Mouse (Mus musculus) intestine, postnatal 0 days (tissue): ENCODE measurements around the gene Mycbp2. TPM values are rescaled to one million over a fixed set of nuclear protein-coding genes. Genes with fewer than 3 reads are reported as not detected.

Source experiments
- ATAC-seq: fragments of 200-750 bp; cut with Nextera tagmentation; 2 replicates; pipeline ENCODE4 v1.8.0; 2017; ENCODE audit warnings: mild to moderate bottlenecking, moderate TSS enrichment, moderate library complexity
- H3K27ac ChIP-seq: fragments of 300-500 bp; sonication (generic); 2 replicates; pipeline ENCODE4 v1.5.1; 2014; ENCODE audit warnings: mild to moderate bottlenecking, low read depth, low read length, moderate library complexity
- H3K27me3 ChIP-seq: fragments of 300-500 bp; sonication (generic); replicated peaks from 2 replicates; pipeline ENCODE4 v1.6.1; 2014; ENCODE audit warnings: low read length, mixed read lengths; ENCODE audit not compliant: control insufficient read depth, insufficient read depth
- H3K36me3 ChIP-seq: fragments of 300-500 bp; sonication (generic); 2 replicates; pipeline ENCODE4 v1.6.1; 2014; ENCODE audit warnings: mild to moderate bottlenecking, moderate library complexity; ENCODE audit not compliant: control insufficient read depth, insufficient read depth
- H3K4me1 ChIP-seq: fragments of 300-500 bp; sonication (generic); replicated peaks from 2 replicates; pipeline ENCODE4 v1.6.1; 2014; ENCODE audit warnings: antibody characterized with exemption, low read length, mixed read lengths; ENCODE audit not compliant: control insufficient read depth, insufficient read depth
- H3K4me2 ChIP-seq: fragments of 300-500 bp; sonication (generic); replicated peaks from 2 replicates; pipeline ENCODE4 v1.6.1; 2014; ENCODE audit warnings: low read depth, mild to moderate bottlenecking, moderate library complexity
- H3K4me3 ChIP-seq: fragments of 300-500 bp; sonication (generic); 2 replicates; pipeline ENCODE4 v1.5.1; 2014; ENCODE audit warnings: low read depth, low read length
- H3K9ac ChIP-seq: fragments of 300-500 bp; sonication (generic); 2 replicates; pipeline ENCODE4 v1.6.1; 2014; ENCODE audit warnings: mild to moderate bottlenecking, low read depth, low read length
- H3K9me3 ChIP-seq: fragments of 300-500 bp; sonication (generic); 2 replicates; pipeline ENCODE4 v1.6.1; 2016; ENCODE audit warnings: mixed run types; ENCODE audit not compliant: control insufficient read depth
- CTCF ChIP-seq: sonication (generic); IDR thresholded peaks from 2 replicates; pipeline ENCODE4 v1.5.1; 2016; ENCODE audit warnings: low read depth, mild to moderate bottlenecking, control low read depth, antibody characterized with exemption, moderate library complexity
- WGBS: fragments of 180-500 bp; shearing (Covaris S2); extraction: QIAGEN DNeasy Blood & Tissue Kit; methylation state at CpG from one replicate; pipeline ENCODE4 v1.1.7; 2014; 5-methylcytosine and 5-hydroxymethylcytosine counted together
- polyA plus RNA-seq: library from polyadenylated mRNA; unstranded; fragments of >200 nt; fragmentation: Nextera tagmentation; extraction: Ambion mirVana; gene quantifications from 2 replicates; pipeline ENCODE4 v1.2.1, GENCODE M21; 2015

Mycbp2 gene
- polyA plus RNA-seq, 1 experiment from 2014 or later, result 12.4 TPM

DNA sequence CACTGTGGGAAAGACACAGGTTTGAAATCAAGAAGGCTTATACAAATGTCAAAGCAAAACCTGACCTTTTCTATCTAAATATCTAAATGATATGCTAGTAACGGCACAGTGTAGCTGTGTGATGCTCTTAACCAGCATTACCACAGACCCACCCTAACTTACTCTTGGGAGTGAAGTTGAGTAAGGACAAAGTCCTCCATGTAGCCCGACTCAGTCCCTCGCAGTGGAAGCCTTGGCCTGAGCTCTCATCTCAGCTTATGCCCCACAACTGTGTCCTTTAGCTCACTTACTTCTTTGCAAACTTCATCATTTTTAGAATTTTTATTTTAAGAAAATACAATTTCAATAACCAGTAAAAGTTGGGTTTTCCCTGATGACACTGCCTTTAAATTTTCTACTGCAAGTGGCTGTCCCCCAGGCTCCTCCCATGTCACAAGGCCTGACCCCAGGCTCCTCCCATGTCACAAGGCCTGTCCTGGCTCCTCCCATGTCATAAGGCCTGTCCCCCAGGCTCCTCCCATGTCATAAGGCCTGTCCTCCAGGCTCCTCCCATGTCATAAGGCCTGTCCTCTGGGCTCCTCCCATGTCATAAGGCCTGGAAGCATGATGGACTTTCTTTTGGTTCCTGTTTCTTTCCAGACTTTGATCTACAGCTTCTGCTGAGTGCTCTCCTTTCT is 231.5 kb downstream of the Mycbp2 start:
- H3K9me3 ChIP-seq, result no peaks in the 10 kb centered on the region
- 0 out of 2 replicates have a peak overlapping the region, but pooled peaks have one; percentile 0 for H3K27ac ChIP-seq
- no peak overlapping the region for H3K9ac ChIP-seq
- H3K27me3 ChIP-seq, result no peaks in the 10 kb centered on the region
- WGBS, result 52% methylated on average over 3 of the region's 3 CpGs
- no peak overlapping the region for H3K4me3 ChIP-seq
- peaks cover 29% of the 10 kb centered on the region for H3K36me3 ChIP-seq
- no peak for TF ChIP-seq CTCF
- no peaks in the 10 kb centered on the region for H3K4me1 ChIP-seq
- peak; percentile 96 for ATAC-seq
- H3K4me2 ChIP-seq, result no peak overlapping the region

DNA sequence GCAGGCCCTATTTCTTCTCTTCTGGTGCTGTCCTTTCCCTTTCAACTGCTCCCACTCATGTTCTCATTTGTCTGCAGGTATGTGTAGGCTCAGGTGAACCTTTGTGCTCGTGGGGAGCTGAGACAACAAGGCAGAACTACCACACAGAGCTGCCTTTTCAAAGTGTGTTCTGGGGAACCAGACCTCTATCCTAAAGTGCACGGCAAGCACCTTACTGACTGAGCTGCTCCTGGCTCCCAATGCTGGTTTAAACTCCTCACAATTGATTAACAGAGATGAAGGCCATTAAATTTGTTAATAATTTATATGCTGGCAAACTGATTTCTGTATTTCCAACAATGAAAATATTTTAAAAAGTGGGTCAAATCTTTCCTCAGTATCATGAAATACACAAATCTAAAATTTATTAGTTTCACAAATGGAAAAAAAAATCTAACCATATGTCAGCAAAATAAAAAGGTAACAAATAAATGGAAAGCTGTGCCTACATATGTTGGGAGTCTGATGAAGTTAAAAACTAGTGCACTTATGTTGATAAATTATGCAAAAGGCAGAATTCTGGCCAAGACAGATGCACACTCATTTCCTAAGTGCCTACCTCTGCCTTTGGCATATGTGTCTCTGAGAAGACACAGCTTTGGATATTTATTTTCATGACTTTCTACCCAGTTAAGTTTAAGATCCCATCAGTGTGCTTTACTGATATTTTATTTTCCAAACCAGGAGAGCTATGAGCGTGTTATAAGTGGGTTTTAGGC is 233.8 kb downstream of the Mycbp2 start:
- H3K4me2 ChIP-seq, result no peak overlapping the region
- no peak overlapping the region for H3K9ac ChIP-seq
- ATAC-seq, result no peak
- no peaks in the 10 kb centered on the region for H3K9me3 ChIP-seq
- H3K36me3 ChIP-seq, result peaks cover 16% of the 10 kb centered on the region; the same call in 1 of the 2 replicates
- H3K4me1 ChIP-seq, result no peaks in the 10 kb centered on the region
- no peak for TF ChIP-seq CTCF
- no peaks in the 10 kb centered on the region for H3K27me3 ChIP-seq
- H3K27ac ChIP-seq, result no peak overlapping the region
- H3K4me3 ChIP-seq, result no peak overlapping the region
- 81% methylated on average over 3 of the region's 3 CpGs for WGBS

DNA sequence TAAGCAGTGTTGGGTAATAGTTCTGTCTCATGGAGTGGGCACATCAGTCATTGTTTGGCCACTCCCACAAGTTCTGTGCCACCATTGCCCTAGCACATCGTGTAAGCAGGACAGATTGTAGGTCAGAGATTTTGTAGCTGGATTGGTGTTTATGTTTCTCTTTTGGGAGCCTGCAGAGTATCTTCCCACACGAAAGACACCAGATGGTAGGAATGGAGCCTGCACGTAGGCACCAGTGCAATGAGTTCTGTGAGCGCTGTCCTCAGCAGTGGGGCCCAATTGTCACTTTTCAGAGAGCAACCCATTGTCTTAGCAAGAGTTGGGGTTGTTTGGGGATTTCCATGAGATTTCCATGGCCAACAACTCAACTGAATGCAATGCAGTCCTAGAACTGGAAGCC is 236.6 kb downstream of the Mycbp2 start:
- peaks cover 3% of the 10 kb centered on the region; the same call in 1 of the 2 replicates for H3K36me3 ChIP-seq
- H3K4me2 ChIP-seq, result no peak overlapping the region
- ATAC-seq, result no peak
- H3K9ac ChIP-seq, result no peak overlapping the region
- H3K4me1 ChIP-seq, result no peaks in the 10 kb centered on the region
- H3K4me3 ChIP-seq, result no peak overlapping the region
- H3K27ac ChIP-seq, result no peak overlapping the region
- no peaks in the 10 kb centered on the region for H3K27me3 ChIP-seq
- no peak for TF ChIP-seq CTCF
- H3K9me3 ChIP-seq, result no peaks in the 10 kb centered on the region
- 82% methylated on average over 4 of the region's 4 CpGs for WGBS

DNA sequence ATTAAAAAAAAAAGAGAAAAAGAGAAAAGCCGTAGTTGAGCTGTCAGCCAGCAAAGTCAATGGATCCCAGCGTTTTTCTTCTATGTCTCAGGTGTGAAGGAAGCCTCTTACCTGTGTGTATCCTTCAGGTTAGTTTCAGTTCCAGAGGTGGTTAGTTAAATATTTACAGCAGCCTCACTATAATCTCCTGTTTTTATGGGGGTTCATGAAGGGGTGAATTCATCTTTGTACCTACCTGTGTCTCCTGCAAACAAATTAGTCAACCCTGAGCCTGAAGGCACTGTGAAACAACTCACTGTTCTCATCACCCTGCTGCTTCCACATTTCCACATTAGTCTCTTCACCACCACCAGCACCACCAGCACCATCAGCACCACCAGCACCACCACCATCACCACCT is 240.3 kb downstream of the Mycbp2 start:
- peak; percentile 79 for ATAC-seq
- H3K36me3 ChIP-seq, result no peaks in the 10 kb centered on the region
- no peak overlapping the region for H3K27ac ChIP-seq
- no peaks in the 10 kb centered on the region for H3K27me3 ChIP-seq
- no peak overlapping the region for H3K9ac ChIP-seq
- no peak overlapping the region for H3K4me3 ChIP-seq
- 55% methylated on average over 2 of the region's 2 CpGs for WGBS
- H3K4me2 ChIP-seq, result no peak overlapping the region
- no peaks in the 10 kb centered on the region for H3K9me3 ChIP-seq
- TF ChIP-seq CTCF, result no peak
- H3K4me1 ChIP-seq, result 0 out of 2 replicates have a peak, but pooled peaks cover 4% of the 10 kb centered on the region

DNA sequence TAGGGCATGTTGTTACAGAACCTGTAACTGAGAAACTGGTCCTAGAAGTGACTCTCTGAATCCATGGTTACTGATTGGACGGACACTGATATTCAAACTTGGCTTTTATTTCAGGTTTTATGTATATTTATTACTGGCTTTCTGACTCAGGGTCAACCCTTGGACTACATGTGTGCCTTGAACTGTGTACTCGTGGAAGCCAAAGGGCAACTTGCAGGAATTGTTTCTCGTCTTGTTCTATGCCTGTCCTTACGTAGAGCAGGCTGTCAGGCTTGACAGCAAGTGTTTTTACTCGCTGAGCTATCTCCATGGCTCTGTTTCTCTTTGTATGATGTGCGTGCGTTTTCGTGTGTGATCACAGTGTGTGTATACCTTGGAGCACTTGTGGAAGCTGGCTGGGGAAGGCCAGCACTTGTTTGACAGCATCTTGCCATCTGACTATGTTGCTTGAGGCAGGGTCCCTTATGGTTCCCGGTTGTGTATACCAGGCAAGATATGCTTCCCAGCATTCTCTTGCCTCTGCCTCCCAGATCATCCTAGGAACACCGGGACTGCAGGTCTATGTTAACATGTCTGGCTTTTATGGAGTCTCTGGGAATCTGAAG is 243.8 kb downstream of the Mycbp2 start:
- Histone ChIP-seq H3K4me1 (0 out of 2 replicates have a peak, but pooled peaks cover 4% of the 10 kb centered on the region), H3K27me3 (no peaks in the 10 kb centered on the region), H3K27ac (peak overlapping the region; percentile 83), H3K36me3 (no peaks in the 10 kb centered on the region), H3K9me3 (no peaks in the 10 kb centered on the region), H3K9ac (no peak overlapping the region), H3K4me2 (no peak overlapping the region), H3K4me3 (no peak overlapping the region)
- peak; percentile 65 for ATAC-seq
- TF ChIP-seq CTCF, result no peak
- WGBS, result 37% methylated on average over 10 of the region's 10 CpGs

DNA sequence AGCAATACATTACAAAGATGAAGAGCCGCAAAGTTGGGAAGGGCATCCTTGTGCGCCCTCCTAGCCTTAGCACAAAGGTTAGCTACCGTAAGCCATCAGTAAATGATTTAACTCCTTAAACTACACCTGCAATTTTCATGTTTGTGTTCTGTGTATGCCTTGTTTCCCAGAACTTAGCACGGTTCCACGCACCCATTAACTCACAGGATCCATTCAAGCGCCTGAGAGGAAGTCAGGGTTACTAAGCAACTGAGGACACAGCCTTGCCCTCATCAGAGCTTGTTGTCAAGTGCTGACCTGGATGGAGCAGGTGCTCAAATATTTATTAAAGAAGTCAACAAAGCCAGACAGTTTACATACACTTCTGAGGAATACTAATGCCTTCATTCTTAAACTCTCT is 244.4 kb downstream of the Mycbp2 start:
- H3K27me3 ChIP-seq, result no peaks in the 10 kb centered on the region
- 38% methylated on average over 6 of the region's 6 CpGs for WGBS
- H3K4me1 ChIP-seq, result 0 out of 2 replicates have a peak, but pooled peaks cover 7% of the 10 kb centered on the region
- no peak for TF ChIP-seq CTCF
- H3K27ac ChIP-seq, result peak overlapping the region; percentile 83
- H3K9me3 ChIP-seq, result no peaks in the 10 kb centered on the region
- no peaks in the 10 kb centered on the region for H3K36me3 ChIP-seq
- H3K9ac ChIP-seq, result no peak overlapping the region
- ATAC-seq, result peak; percentile 15; the same call in 1 of the 2 replicates
- no peak overlapping the region; the same call in 1 of the 2 replicates for H3K4me2 ChIP-seq
- H3K4me3 ChIP-seq, result no peak overlapping the region
